Mouse (Mus musculus) stomach, embryonic 15.5 days (tissue): Measurements from ENCODE around the gene Nol7. TPM values are rescaled to one million over a fixed set of nuclear protein-coding genes. Genes with fewer than 3 reads are reported as not detected.

Experiments
- ATAC-seq: fragments of 200-750 bp; cut with Nextera tagmentation; 2 replicates; pipeline ENCODE4 v1.8.0; 2017; ENCODE audit warnings: low read depth, moderate number of reproducible peaks, moderate TSS enrichment; ENCODE audit not compliant: insufficient read depth, low FRiP score
- H3K27ac ChIP-seq: fragments of 300-500 bp; sonication (generic); 2 replicates; pipeline ENCODE4 v1.5.1; 2015; ENCODE audit warnings: mild to moderate bottlenecking, inconsistent platforms
- H3K27me3 ChIP-seq: fragments of 300-500 bp; sonication (generic); replicated peaks from 2 replicates; pipeline ENCODE4 v1.6.1; 2015; ENCODE audit warnings: inconsistent platforms
- H3K36me3 ChIP-seq: fragments of 300-500 bp; sonication (generic); 2 replicates; pipeline ENCODE4 v1.6.1; 2015; ENCODE audit warnings: inconsistent platforms
- H3K4me1 ChIP-seq: fragments of 300-500 bp; sonication (generic); 2 replicates; pipeline ENCODE4 v1.6.1; 2015; ENCODE audit warnings: inconsistent platforms
- H3K4me2 ChIP-seq: fragments of 300-500 bp; sonication (generic); 2 replicates; pipeline ENCODE4 v1.6.1; 2015; ENCODE audit warnings: mild to moderate bottlenecking, inconsistent platforms
- H3K4me3 ChIP-seq: fragments of 300-500 bp; sonication (generic); replicated peaks from 2 replicates; pipeline ENCODE4 v1.5.1; 2015; ENCODE audit warnings: inconsistent platforms
- H3K9ac ChIP-seq: fragments of 300-500 bp; sonication (generic); 2 replicates; pipeline ENCODE4 v1.6.1; 2015; ENCODE audit warnings: inconsistent platforms
- H3K9me3 ChIP-seq: fragments of 300-500 bp; sonication (generic); 2 replicates; pipeline ENCODE4 v1.6.1; 2016; ENCODE audit warnings: inconsistent platforms
- WGBS: fragments of 180-500 bp; shearing (Covaris S2); methylation state at CpG from one replicate; pipeline ENCODE4 v1.1.7; 2015; 5-methylcytosine and 5-hydroxymethylcytosine counted together
- polyA plus RNA-seq: library from polyadenylated mRNA; unstranded; fragments of >200 nt; fragmentation: Nextera tagmentation; extraction: Ambion mirVana; gene quantifications from 2 replicates; pipeline ENCODE4 v1.2.1, GENCODE M21; 2015

The Nol7 gene
- polyA plus RNA-seq = 148 and 156 TPM in 2 replicates

- under 1% methylated on average over 69 of the region's 72 CpGs for WGBS
- peak; percentile 95 for ATAC-seq
- Histone ChIP-seq H3K4me2 (peak within 1 kb of the TSS; percentile 71), H3K4me3 (peak within 1 kb of the TSS; percentile 82), H3K9ac (peak within 1 kb of the TSS; percentile 81), H3K36me3 (peaks cover 9% of the 10 kb centered on the region), H3K9me3 (no peaks in the 10 kb centered on the region), H3K27me3 (no peaks in the 10 kb centered on the region), H3K4me1 (no peaks in the 10 kb centered on the region), H3K27ac (peak within 1 kb of the TSS; percentile 94)
Measured at GRCm38 (mm10) chr13:43398297-43399080, at the start of gene Nol7. Gene Nol7, plus strand, starts transcription at chr13:43398390.

- no peaks in the 10 kb centered on the region for H3K36me3 ChIP-seq
- ATAC-seq = no peak
- no peak overlapping the region for H3K4me2 ChIP-seq
- no peaks in the 10 kb centered on the region for H3K9me3 ChIP-seq
- H3K4me3 ChIP-seq = no peak overlapping the region
- 73% methylated on average over 8 of the region's 8 CpGs for WGBS
- H3K27ac ChIP-seq = no peak overlapping the region
- no peak overlapping the region for H3K9ac ChIP-seq
- H3K4me1 ChIP-seq = no peaks in the 10 kb centered on the region
- no peaks in the 10 kb centered on the region for H3K27me3 ChIP-seq
Measured at GRCm38 (mm10) chr13:43349376-43349775, 48.8 kb upstream of the Nol7 start.

DNA sequence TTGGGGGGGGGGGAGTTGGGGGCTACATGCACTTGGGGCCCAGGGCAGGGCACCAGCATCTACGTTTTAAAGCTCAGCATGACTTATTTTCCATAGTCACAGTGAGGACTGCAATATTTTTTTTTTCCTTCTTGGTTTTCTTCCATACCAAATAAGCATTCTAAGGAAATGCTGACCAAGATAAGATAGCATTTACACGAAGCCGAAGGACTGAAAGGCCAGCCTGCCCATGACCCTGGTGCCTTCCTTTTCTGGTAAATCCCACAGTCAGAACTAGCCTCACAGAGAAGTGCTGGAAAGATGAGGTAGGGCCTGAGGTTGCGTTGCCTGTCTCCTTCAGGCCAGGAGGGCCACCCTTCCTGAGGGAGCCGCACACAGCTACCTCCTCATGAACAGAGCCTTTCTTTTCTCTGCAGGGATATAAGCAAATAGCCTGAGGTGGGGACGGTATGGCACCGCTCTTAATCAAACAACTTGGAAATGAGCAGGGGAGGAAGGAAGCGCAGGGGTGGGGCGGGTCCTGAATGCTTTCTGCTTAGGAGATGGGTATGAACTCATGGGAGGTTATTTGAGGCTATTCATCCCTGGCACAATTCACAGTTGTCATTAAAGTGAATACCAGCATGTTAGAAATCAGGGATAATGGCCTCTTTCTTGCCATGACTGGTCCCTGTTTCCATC is 47.6 kb upstream of the Nol7 start:
- no peak overlapping the region for H3K4me2 ChIP-seq
- H3K9me3 ChIP-seq = no peaks in the 10 kb centered on the region
- no peak for ATAC-seq
- no peak overlapping the region for H3K4me3 ChIP-seq
- H3K36me3 ChIP-seq = no peaks in the 10 kb centered on the region
- no peaks in the 10 kb centered on the region for H3K27me3 ChIP-seq
- H3K9ac ChIP-seq = no peak overlapping the region
- no peak overlapping the region for H3K27ac ChIP-seq
- no peaks in the 10 kb centered on the region for H3K4me1 ChIP-seq
- WGBS = 59% methylated on average over 9 of the region's 9 CpGs

- no peaks in the 10 kb centered on the region for H3K27me3 ChIP-seq
- ATAC-seq = no peak
Measured at GRCm38 (mm10) chr13:43353356-43353755, 44.8 kb upstream of the Nol7 start.

DNA sequence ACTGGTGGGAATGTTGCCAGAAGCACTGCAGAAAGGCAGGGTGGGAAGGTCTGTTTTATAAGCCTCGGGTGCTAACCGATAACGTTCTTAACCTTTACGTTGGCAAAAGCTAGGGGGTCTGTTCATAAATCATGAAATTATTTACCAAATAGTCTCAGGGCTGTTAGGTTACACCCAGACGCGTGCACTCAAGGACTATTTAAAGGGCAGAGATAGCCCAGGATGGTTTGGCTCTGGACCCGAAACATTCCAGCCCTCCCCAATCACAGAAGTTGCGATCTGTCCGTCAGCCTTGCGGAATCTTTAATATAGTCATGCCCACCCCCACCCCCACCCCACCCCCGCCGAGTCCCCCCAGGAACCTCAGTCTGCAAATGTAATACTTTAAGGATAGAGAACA is 43.8 kb upstream of the Nol7 start:
- WGBS = 47% methylated on average over 12 of the region's 12 CpGs
- Histone ChIP-seq H3K36me3 (no peaks in the 10 kb centered on the region), H3K4me2 (no peak overlapping the region), H3K9me3 (no peaks in the 10 kb centered on the region), H3K4me1 (no peaks in the 10 kb centered on the region), H3K27ac (no peak overlapping the region), H3K9ac (no peak overlapping the region), H3K27me3 (no peaks in the 10 kb centered on the region), H3K4me3 (no peak overlapping the region)
- ATAC-seq = no peak

More at GRCm38 (mm10) chr13:43353356-43353755, 44.8 kb upstream of the Nol7 start:
- Histone ChIP-seq H3K9me3 (no peaks in the 10 kb centered on the region), H3K27ac (no peak overlapping the region), H3K4me3 (no peak overlapping the region), H3K4me2 (no peak overlapping the region), H3K36me3 (no peaks in the 10 kb centered on the region), H3K9ac (no peak overlapping the region), H3K4me1 (no peaks in the 10 kb centered on the region)
- 50% methylated on average over 4 of the region's 4 CpGs for WGBS

DNA sequence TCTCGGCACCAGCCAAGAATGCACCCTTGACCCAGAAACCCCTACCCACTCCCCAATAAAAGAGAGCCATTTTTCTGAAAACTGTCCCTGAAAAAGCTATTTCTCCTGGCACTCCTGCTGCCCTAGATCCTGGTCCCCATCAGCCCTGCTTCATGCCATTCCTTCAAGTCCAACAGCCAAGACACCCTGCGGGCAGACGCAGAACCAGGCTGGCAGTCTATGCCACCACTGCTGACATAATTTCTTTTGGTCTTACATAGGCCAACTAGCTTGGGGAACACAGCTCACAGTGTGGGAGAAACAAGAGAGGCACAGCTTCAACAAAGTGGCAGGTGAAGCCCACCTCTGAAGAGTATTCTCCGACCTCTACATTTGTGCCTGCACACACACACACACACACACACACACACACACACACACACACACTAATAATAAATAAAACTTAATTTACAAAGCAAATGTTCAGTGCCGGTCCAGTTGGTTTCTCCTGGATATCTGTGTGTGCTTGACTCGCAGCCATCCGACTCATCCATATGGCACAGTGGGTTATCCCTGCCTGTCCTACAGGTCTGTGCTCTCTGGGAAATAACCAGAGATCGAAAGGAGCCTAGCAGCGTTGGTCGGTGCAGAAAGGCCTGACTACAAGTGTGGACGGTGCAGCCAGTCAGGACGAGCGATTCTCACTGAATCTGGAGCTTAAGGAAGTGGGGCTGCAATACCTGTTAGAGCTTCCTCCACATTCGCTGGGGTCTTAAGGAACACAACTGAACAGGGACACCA is 41.7 kb upstream of the Nol7 start:
- Histone ChIP-seq H3K4me3 (no peak overlapping the region), H3K9ac (no peak overlapping the region), H3K9me3 (no peaks in the 10 kb centered on the region), H3K4me1 (no peaks in the 10 kb centered on the region), H3K27me3 (no peaks in the 10 kb centered on the region), H3K4me2 (no peak overlapping the region), H3K27ac (no peak overlapping the region), H3K36me3 (no peaks in the 10 kb centered on the region)
- WGBS = 87% methylated on average over 14 of the region's 14 CpGs
- ATAC-seq = no peak

DNA sequence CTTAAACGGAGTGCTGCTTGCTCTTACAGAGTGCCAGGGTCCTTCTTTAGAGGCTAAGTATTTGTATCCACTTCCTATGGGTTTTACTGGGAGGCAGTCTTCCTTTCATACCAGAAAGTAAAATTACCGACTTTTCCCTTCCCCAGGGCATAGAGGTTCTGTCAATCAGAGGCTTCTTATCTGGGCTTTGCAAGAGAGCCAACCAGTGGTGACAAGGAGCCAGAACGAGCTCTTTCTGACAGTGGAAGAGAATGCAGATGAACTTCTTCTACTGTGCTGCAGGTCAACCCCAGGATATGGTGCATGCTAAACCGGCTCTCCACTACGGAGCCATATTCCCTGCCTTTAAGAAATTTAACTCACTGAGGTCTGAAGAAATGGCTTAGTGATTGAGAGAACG is 37.7 kb upstream of the Nol7 start:
- H3K4me1 ChIP-seq = no peaks in the 10 kb centered on the region
- no peaks in the 10 kb centered on the region for H3K36me3 ChIP-seq
- no peak overlapping the region for H3K9ac ChIP-seq
- H3K4me2 ChIP-seq = no peak overlapping the region
- no peaks in the 10 kb centered on the region for H3K27me3 ChIP-seq
- 72% methylated on average over 6 of the region's 6 CpGs for WGBS
- no peak for ATAC-seq
- no peaks in the 10 kb centered on the region for H3K9me3 ChIP-seq
- no peak overlapping the region for H3K4me3 ChIP-seq
- no peak overlapping the region for H3K27ac ChIP-seq

DNA sequence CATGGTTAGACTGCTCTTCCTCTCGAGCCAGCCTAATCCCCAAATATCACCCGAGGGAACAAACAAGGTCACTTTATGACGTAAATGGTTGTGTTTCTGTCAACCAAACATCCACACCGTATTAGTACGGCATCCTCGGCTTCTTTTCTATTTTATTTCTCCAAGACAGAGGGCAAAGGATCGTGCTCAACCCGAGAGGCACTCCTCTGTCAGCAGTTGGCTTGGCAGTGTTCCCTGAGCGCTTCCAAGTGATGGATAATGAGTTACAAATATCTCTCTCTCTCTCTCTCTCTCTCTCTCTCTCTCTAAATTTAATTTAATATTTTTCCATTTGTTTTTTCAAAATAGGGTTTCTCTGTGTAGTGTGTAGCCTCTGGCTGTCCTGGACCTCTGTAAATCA is 35.8 kb upstream of the Nol7 start:
- H3K9ac ChIP-seq = no peak overlapping the region
- H3K4me1 ChIP-seq = 0 out of 2 replicates have a peak, but pooled peaks cover 3% of the 10 kb centered on the region
- H3K27ac ChIP-seq = no peak overlapping the region
- no peak overlapping the region for H3K4me2 ChIP-seq
- H3K4me3 ChIP-seq = no peak overlapping the region
- H3K9me3 ChIP-seq = no peaks in the 10 kb centered on the region
- WGBS = 66% methylated on average over 9 of the region's 9 CpGs
- no peak for ATAC-seq
- H3K36me3 ChIP-seq = no peaks in the 10 kb centered on the region
- H3K27me3 ChIP-seq = no peaks in the 10 kb centered on the region

GRCm38 (mm10) chr13:43364985-43365824 is 33.0 kb upstream of the Nol7 start, which contains the start of gene Sirt5:
Gene Sirt5, plus strand, starts transcription at chr13:43365496.
- peak within 1 kb of the TSS; percentile 63 for H3K4me3 ChIP-seq
- 0 out of 2 replicates have a peak, but pooled peaks cover 3% of the 10 kb centered on the region for H3K4me1 ChIP-seq
- peak within 1 kb of the TSS; percentile 58; the same call in 1 of the 2 replicates for H3K27ac ChIP-seq
- peak; percentile 94 for ATAC-seq
- H3K4me2 ChIP-seq = peak within 1 kb of the TSS; percentile 78
- H3K9ac ChIP-seq = peak within 1 kb of the TSS; percentile 45
- WGBS = 14% methylated on average over 42 of the region's 42 CpGs
- H3K27me3 ChIP-seq = no peaks in the 10 kb centered on the region
- H3K36me3 ChIP-seq = no peaks in the 10 kb centered on the region
- no peaks in the 10 kb centered on the region for H3K9me3 ChIP-seq

DNA sequence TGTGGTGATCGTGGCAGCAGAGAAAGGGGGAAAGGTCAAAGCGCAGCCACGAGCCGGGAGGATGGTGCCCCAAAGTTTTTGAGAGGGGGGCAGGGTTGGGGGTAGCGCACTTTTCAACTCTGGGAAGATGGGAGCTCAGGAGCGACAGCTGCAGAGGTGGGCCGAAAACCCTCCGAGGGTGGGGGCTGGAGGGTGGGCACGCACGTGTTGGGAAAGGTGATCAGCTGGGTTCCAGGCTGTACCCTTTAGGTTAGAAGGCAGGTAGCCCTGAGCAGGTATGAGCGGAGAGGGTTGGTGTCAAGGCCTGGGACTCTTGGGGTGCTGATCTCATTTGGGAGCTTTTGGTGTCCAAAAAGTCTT is 32.4 kb upstream of the Nol7 start:
- ATAC-seq = peak; percentile 15; the same call in 1 of the 2 replicates
- WGBS = 5% methylated on average over 11 of the region's 11 CpGs
- H3K27me3 ChIP-seq = no peaks in the 10 kb centered on the region
- no peak overlapping the region for H3K27ac ChIP-seq
- H3K36me3 ChIP-seq = no peaks in the 10 kb centered on the region
- peak overlapping the region; percentile 78 for H3K4me2 ChIP-seq
- H3K9me3 ChIP-seq = no peaks in the 10 kb centered on the region
- peak overlapping the region; percentile 63 for H3K4me3 ChIP-seq
- H3K9ac ChIP-seq = peak overlapping the region; percentile 45
- 0 out of 2 replicates have a peak, but pooled peaks cover 3% of the 10 kb centered on the region for H3K4me1 ChIP-seq

DNA sequence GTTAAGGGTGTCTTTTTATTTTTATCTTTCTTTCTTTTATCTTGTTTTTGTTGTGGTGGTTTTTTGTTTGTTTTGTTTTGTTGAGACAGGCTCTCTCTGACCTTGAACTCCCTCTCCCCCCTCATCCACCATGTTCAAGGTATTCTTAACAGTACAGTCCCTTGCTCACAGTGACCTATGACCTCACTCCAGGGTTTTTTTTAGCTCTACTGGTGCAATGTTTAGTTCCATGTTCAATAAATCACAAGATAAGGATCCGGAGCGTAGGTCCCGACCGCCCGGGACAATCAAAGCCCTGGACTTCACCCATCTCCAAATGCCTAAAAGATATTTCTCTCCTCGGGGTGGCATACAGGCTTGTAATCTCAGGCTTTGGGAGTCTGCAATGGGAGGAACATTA is 28.1 kb upstream of the Nol7 start:
- no peak overlapping the region for H3K9ac ChIP-seq
- no peak overlapping the region for H3K4me3 ChIP-seq
- peaks cover 11% of the 10 kb centered on the region for H3K36me3 ChIP-seq
- ATAC-seq = no peak
- 62% methylated on average over 6 of the region's 6 CpGs for WGBS
- H3K27ac ChIP-seq = no peak overlapping the region
- 0 out of 2 replicates have a peak, but pooled peaks cover 3% of the 10 kb centered on the region for H3K4me1 ChIP-seq
- H3K9me3 ChIP-seq = no peaks in the 10 kb centered on the region
- H3K4me2 ChIP-seq = no peak overlapping the region
- H3K27me3 ChIP-seq = no peaks in the 10 kb centered on the region
